Mouse (Mus musculus) B cell, adult 2 months (primary cell): ENCODE results near the gene Spindoc.

Source experiments
- DNase-seq, 2 experiments: peaks; one replicate each; pipeline ENCODE4 v3.0.0; 2022

Spindoc gene

GRCm38 (mm10) chr19:7382903-7383865 lies at the start of gene Spindoc:
Spindoc (minus strand) TSS chr19:7382994.
- DNase-seq = peak; percentile 99

DNA sequence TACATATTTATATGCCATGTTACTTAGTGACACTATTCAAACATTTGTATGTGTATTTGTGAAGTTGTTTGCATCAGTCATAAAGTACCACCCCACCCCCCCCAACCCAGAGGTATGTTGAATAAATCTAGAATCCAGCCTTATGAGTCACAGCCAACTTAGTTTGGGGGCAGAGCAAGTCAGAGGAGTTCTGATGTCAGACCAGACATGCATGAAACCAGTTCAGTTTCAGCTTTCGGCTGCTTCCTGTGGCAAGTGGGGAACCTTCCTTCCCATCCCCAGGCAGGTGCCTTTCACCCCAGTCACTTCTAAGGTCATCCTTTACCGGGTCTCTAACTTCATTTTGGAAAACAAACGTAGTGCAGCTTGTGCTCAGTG lies 42.6 kb upstream of the Spindoc start:
- no peak for DNase-seq

DNA sequence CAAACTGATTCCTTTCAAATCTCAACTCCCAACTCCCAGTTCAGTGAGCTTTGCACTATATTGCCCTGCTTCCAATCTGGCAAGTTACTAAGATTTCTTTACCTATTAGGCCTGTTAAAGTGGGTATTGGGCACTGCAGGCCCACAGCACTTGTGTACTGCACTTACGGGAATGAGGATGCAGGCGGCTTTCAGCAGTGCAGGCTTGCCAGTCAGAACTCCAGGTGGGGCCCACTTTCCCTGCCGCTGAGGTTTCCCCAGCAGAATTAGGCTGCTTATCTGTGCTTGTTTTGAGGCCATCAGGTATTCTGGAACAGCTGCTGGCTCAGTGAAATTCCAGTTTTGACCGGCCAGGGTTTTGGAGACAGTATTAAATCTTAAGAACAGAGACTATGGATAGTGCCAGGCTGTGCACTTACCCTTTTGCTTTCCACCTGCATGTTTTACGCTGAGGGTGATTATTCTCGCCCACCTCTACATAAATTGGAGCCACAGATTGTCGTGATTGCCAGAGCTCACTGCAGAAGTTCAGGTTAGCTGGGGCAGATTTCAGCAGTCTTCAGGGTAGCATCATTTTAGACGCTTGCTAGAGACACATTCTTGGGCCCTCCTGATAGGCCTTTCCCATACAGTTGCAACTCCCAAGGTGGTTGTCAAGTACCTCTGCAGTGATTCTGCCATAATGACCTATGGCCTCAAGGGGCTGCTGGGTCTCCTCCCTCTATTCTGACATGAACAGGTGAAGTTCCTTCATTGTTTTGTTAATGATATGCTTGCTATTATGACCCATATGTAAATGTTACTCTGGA lies 42.0 kb upstream of the Spindoc start:
- no peak for DNase-seq

DNA sequence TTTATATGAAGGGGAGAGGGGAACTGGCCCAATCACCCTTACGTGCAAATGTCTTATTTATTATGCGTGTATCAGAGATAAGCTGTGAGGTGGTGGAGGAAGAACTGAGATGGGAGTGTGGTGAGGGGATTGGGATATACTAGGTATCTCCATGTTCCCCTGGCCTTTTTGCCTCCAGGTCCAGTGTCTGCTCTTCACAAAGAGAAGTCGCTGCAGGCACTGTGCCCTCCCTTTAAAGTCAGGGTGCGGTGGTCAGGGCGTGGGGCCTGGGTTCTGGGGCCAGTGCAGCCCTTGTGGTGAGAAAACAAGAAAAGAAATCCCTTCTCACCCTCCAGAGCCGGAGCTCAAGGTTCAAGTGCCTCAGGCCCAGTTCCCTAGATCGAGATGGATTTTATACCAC lies 41.3 kb upstream of the Spindoc start:
- DNase-seq = no peak

DNA sequence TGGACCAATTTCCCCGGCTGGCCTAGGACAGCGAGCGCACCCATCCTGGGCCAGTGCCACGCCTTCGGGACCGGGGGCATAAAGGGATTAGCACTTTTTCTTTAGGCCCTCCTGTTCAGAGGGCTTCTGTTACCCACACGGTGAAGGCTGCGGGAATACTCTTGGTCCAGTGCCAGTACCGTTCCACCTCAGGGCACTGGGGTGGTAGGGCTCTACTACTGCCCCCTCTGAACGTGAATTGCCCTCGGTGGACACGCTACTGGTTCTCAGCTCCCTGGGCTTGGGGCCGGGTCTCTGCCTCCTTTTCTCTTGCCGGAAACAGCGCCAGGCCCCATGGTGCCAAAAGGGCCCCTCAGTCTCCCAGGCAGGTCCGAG lies 40.8 kb upstream of the Spindoc start:
- DNase-seq = no peak

GRCm38 (mm10) chr19:7423028-7423655 lies 40.3 kb upstream of the Spindoc start:
- DNase-seq = no peak

DNA sequence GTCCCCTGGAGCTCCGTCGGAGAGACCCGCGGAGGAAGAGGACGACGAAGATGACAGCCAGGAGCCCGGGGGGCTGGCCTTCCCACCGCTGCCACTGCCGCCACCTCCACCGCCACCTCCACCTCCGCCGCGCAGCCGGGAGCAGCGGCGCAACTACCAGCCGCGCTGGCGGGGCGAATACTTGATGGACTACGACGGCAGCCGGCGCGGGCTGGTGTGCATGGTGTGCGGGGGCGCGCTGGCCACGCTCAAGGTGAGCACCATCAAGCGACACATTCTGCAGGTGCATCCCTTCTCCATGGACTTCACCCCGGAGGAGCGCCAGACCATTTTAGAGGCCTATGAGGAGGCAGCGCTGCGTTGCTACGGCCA lies 39.8 kb upstream of the Spindoc start:
- DNase-seq = no peak

GRCm38 (mm10) chr19:7421602-7422591 lies 39.1 kb upstream of the Spindoc start:
- no peak for DNase-seq

- no peak for DNase-seq
Observed at GRCm38 (mm10) chr19:7420841-7421601, 38.2 kb upstream of the Spindoc start.

DNA sequence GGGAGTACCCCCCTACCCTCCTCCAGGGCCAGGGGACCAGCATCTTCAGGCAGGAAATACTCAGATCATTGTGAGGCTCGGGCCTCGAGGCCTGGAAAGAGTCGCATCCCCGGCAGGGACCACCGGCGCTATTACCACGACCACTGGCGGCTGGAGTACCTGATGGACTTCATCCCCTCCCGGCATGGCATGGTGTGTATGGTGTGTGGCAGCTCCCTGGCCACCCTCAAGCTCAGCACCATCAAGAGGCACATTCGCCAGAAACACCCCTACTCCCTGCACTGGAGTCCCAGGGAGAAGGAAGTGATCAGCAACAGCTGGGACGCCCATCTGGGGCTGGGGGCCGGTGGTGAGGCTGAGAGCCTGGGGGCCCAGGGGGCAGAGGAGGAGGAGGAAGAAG lies 37.3 kb upstream of the Spindoc start:
- DNase-seq = no peak

DNA sequence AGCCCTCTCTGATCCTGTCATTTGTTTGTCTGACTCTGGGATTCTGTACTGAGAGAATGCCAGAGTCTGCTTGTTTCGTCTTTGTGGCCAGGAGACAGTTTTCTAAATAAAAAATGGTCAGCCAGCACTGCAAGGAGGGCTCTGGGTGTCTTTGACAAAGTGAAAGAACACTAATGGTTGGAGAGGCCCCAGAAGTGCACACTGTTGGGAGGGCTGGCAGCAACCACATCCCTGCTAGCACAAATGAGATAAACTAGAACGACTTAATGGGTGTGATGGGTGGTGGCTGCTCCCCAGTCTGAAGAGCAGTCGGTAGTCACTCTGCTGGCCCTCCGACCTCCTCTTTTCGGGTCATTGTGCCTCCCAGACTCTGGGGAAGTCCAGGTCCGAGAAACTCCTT lies 36.3 kb upstream of the Spindoc start:
- DNase-seq = no peak

GRCm38 (mm10) chr19:7417911-7418849 lies 35.4 kb upstream of the Spindoc start:
- peak; percentile 85 to 90 for DNase-seq

GRCm38 (mm10) chr19:7416834-7417735 lies 34.3 kb upstream of the Spindoc start, which contains the start of gene 2700081O15Rik:
2700081O15Rik (plus strand) TSS chr19:7417625.
- peak; percentile 58 to 60 for DNase-seq

DNA sequence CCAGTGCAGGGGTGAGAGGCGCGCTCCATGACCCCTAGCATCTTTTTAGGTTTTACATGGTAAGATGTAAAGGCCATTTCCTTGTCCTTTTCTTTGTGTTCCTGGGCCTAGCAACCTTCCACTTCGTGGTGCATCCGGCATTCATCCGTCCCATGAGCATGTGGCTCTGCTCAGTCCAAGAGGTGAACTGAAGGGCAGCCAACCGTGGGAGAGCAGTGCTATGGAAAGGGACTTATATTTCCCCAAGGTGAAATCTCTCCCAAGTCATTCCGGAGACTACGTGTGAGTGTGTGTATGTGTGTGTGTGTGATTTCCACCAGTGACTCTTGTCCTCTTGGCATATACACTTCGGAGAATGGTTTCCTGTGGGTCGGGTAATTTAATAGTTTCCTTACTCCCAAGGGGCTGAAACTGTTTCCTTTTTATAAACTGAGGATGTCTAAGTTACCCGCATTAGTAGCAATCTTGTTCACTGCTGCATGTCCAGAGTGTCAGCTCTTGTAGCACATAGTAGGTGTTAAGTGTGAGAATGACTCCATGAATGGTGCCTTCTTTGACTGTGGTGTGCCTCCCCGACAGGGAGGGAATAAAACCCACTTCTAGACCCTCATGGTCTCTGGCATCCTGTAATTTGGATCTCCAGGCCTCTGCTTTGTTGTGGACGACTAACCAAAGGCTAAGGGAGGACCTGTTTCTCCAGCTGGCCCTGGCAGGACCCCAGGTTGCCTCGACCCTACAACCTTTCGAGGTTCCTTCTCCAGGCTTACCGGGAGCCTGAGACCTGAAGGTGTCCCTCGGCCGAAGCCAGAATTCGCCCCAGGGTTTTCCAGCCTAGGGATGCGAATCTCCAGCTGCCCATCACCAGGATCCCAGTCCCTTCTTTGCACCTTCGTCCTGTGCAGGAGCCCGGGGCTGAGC lies 33.4 kb upstream of the Spindoc start:
- no peak for DNase-seq

DNA sequence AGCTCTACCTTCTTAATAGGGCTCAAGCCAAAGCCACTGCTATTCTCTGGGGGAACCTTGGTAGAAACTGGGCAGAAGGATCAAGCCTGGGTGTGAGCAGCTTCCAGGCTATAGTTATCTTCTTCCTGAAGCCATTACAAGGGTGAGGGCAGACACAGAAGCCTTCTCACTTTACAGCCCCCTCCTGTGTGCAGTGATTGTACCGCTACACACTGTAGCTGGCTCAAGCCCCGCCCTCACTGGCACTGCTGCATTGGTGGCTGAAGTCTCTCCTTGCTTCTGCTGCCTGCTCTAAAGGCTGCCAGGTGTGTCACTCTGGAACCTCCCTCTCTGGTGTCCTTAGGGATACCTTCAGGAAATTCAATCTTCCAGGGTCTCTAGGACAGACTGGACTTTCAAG lies 29.6 kb upstream of the Spindoc start:
- DNase-seq = no peak

DNA sequence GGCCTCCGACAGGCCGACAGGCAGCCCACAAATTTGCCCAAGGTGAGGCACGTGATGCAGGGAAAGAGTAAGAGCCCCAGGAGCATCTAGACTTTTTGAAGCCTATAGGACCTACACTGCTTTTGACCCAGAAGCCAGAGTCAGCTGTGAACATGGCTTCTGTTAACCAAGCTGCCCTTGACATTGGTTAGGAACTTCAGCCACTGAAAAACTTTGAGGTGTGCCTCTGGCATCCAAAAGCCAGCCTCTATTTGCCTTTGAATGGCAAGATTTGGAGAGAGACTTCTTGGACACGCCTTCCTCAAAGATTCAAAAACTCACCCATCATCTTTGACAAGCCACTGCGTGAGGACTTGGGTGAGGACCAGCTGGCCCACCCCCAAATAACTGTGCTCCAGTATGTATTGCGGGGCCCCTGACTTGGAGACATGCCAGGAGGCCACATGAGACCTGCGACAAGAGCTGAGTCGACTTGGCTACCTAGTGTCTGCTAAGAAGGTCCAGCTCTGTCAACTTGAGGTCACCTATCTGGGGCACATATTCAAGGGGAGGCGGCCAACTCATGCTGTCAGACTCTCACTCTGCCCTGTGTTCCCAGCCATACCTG lies 21.9 kb upstream of the Spindoc start:
- DNase-seq = no peak

DNA sequence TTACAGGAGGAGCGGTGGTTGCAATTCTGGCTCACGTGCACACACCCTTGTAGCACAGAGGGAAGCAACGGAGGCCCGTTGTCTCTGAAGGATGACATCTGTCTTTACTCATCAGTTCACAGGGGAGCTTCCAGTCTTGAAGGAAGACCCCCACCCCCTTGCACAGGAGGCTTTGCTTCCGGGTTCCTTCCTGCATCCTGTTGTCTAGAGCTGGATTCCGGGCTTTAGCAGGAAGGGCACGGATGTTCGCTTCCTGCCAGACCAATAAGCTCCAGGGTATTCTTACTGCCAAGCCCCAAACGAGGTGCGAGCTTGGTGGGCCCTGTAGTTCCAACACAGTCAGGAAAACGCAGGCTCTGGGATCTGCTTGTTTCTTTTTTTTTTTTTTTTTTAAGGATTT lies 17.8 kb upstream of the Spindoc start:
- DNase-seq = no peak
